In the genomic region with DNA sequence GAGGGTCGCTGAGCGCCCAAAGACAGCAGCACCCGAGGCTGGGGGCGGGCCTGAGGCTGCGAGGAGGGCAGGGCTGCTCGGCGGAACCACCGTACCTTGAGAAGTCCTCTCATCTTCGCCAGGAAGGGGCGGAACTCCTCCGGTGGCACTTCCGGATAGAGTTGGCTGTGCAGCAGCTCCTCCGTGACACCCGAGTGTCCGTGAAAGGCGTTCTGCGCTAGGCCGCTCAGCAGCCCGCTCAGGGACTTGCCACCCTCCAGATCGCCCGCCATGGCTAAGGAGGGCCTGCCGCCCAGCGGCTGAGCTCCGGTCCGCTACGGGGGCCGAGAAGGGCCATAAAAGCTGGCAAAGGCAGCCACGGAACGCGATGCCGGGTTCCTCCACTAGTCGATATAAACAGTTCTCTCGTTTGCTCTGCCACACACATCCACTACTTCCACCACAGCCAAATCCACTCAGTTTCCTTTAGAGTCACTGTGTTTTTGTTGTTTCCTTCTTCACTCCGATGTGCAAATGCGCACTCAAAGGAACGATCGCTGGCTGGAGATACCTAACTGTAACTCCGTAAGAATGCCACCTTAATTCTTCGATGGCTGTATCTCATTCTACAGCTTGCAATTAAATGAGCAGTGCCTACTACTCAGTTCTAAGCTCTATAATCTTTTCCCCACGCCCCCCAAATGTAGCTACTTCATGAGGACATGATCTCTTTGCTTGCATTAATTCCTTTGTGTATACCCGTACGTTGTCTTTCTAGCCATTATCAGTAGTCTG, we compare ENCODE assay signal across 8 mouse cellular contexts. TPM values are rescaled to one million over a fixed set of nuclear protein-coding genes. Genes with fewer than 3 reads are reported as not detected.
DNase-seq lines count a peak whose midpoint lies in the region; ATAC-seq and TF ChIP-seq lines count a peak whose summit lies in the region.

A gene (minus strand): TSS at position 107 of the 774 bp plus-strand sequence.
A gene (minus strand): TSS at position 399 of the 774 bp plus-strand sequence.

- peaks cover 22% of the 10 kb centered on the region for H3K36me3 ChIP-seq in heart, embryonic 14.5 days (ENCODE audit: control insufficient read depth, insufficient read depth, low read length)
- H3K36me3 ChIP-seq in liver, embryonic 14.5 days (replicated peaks; ENCODE audit: control insufficient read depth, insufficient read depth, low read depth), result peaks cover 9% of the 10 kb centered on the region
- H3K36me3 ChIP-seq in neural tube, embryonic 11.5 days (ENCODE audit: control insufficient read depth, insufficient read depth, low read length), result no peaks in the 10 kb centered on the region
- H3K36me3 ChIP-seq in stomach, postnatal 0 days (ENCODE audit: control insufficient read depth, insufficient read depth, low read length), result 0 out of 2 replicates have a peak, but pooled peaks cover 7% of the 10 kb centered on the region

- peak within 1 kb of the TSS; percentile 82 for H3K4me3 ChIP-seq in brown adipose tissue, adult 24 weeks (ENCODE audit: insufficient read depth, low read depth, low read length)
- H3K4me3 ChIP-seq in heart, embryonic 14.5 days (ENCODE audit: control insufficient read depth in 1 of 2, insufficient read depth in 1 of 2, low read depth in 1 of 2, low read length in 2 of 2), result peak within 1 kb of the TSS; percentile 76 to 77
- H3K4me3 ChIP-seq in liver, embryonic 14.5 days (ENCODE audit: insufficient read depth in 1 of 2, low read depth in 2 of 2, low read length in 2 of 2), result peak within 1 kb of the TSS; percentile 73 to 89
- peak within 1 kb of the TSS; percentile 67 for H3K4me3 ChIP-seq in neural tube, embryonic 11.5 days (ENCODE audit: low read depth, low read length)
- H3K4me3 ChIP-seq in stomach, postnatal 0 days (ENCODE audit: low read depth, low read length), result peak within 1 kb of the TSS; percentile 69

- 3% methylated on average over 42 of the region's 42 CpGs for WGBS in heart, embryonic 14.5 days
- 2% methylated on average over 42 of the region's 42 CpGs for WGBS in liver, embryonic 14.5 days (ENCODE audit: insufficient replicate concordance)
- WGBS in neural tube, embryonic 11.5 days, result 4% methylated on average over 42 of the region's 42 CpGs
- 2% methylated on average over 42 of the region's 42 CpGs for WGBS in stomach, postnatal 0 days

- no peaks in the 10 kb centered on the region for H3K27me3 ChIP-seq in heart, embryonic 14.5 days (ENCODE audit: control insufficient read depth, insufficient read depth, low read length)
- H3K27me3 ChIP-seq in liver, embryonic 14.5 days (ENCODE audit: control insufficient read depth, insufficient read depth, low read length), result no peaks in the 10 kb centered on the region
- no peaks in the 10 kb centered on the region for H3K27me3 ChIP-seq in neural tube, embryonic 11.5 days (ENCODE audit: control insufficient read depth, insufficient read depth, low read length)
- H3K27me3 ChIP-seq in stomach, postnatal 0 days (ENCODE audit: control insufficient read depth, insufficient read depth, low read length), result no peaks in the 10 kb centered on the region

- H3K9me3 ChIP-seq in heart, embryonic 14.5 days (ENCODE audit: control insufficient read depth, low read length), result no peaks in the 10 kb centered on the region
- no peaks in the 10 kb centered on the region for H3K9me3 ChIP-seq in liver, embryonic 14.5 days (ENCODE audit: control insufficient read depth, low read length)
- H3K9me3 ChIP-seq in neural tube, embryonic 11.5 days (ENCODE audit: control insufficient read depth, low read length), result no peaks in the 10 kb centered on the region
- H3K9me3 ChIP-seq in stomach, postnatal 0 days (ENCODE audit: control insufficient read depth, low read length), result no peaks in the 10 kb centered on the region

- H3K4me2 ChIP-seq in heart, embryonic 14.5 days (ENCODE audit: low read length), result peak within 1 kb of the TSS; percentile 85
- H3K4me2 ChIP-seq in liver, embryonic 14.5 days (ENCODE audit: low read depth), result peak within 1 kb of the TSS; percentile 94
- peak within 1 kb of the TSS; percentile 88 for H3K4me2 ChIP-seq in neural tube, embryonic 11.5 days (ENCODE audit: low read depth)
- H3K4me2 ChIP-seq in stomach, postnatal 0 days (replicated peaks; ENCODE audit: low read depth), result peak within 1 kb of the TSS; percentile 82

- peaks cover 4% of the 10 kb centered on the region for H3K4me1 ChIP-seq in brown adipose tissue, adult 24 weeks (ENCODE audit: control insufficient read depth, insufficient read depth, insufficient read length, low read length)
- peaks cover 5 to 10% of the 10 kb centered on the region in 2 experiments for H3K4me1 ChIP-seq in heart, embryonic 14.5 days (ENCODE audit: control insufficient read depth in 2 of 2, insufficient read depth in 2 of 2, low read length in 2 of 2)
- peaks cover 7% of the 10 kb centered on the region in 2 experiments for H3K4me1 ChIP-seq in liver, embryonic 14.5 days (replicated peaks; ENCODE audit: control insufficient read depth in 2 of 2, insufficient read depth in 2 of 2, low read length in 1 of 2)
- peaks cover 6% of the 10 kb centered on the region for H3K4me1 ChIP-seq in neural tube, embryonic 11.5 days (ENCODE audit: control insufficient read depth, insufficient read depth, low read length)
- H3K4me1 ChIP-seq in stomach, postnatal 0 days (replicated peaks; ENCODE audit: control insufficient read depth, insufficient read depth), result peaks cover 4% of the 10 kb centered on the region

- peak; percentile 96 for DNase-seq in CD4-positive, CD25-positive, alpha-beta regulatory T cell, adult 2 months (ENCODE audit: low read depth, low spot score)
- DNase-seq in fat pad, adult 2 months (ENCODE audit: extremely low read depth, low read depth, low spot score), result peak; percentile 30
- peak; percentile 97 for DNase-seq in kidney, postnatal 14 days
- DNase-seq in liver, embryonic 14.5 days (ENCODE audit: low read depth in 3 of 3, low spot score in 3 of 3), result peak; percentile 84 to 87 (median 87)
- peak; percentile 95 for DNase-seq in neural tube, embryonic 11.5 days (ENCODE audit: low spot score)
- DNase-seq in stomach, postnatal 0 days (ENCODE audit: low spot score), result peak; percentile 95

- TF ChIP-seq CTCF in liver, embryonic 14.5 days (IDR thresholded peaks at IDR 0.05; ENCODE audit: low read depth), result peak; percentile 86
- peak; percentile 78 for TF ChIP-seq CTCF in stomach, postnatal 0 days (IDR thresholded peaks at IDR 0.05; ENCODE audit: low read depth)

- H3K9ac ChIP-seq in heart, embryonic 14.5 days (ENCODE audit: low read length), result peak within 1 kb of the TSS; percentile 84
- H3K9ac ChIP-seq in liver, embryonic 14.5 days (replicated peaks), result peak within 1 kb of the TSS; percentile 82
- peak within 1 kb of the TSS; percentile 80 for H3K9ac ChIP-seq in neural tube, embryonic 11.5 days (ENCODE audit: low read length)
- H3K9ac ChIP-seq in stomach, postnatal 0 days (ENCODE audit: low read length), result peak within 1 kb of the TSS; percentile 80

- no peak for TF ChIP-seq EP300 in liver, embryonic 14.5 days (IDR thresholded peaks at IDR 0.05; ENCODE audit: low read depth)
- TF ChIP-seq EP300 in stomach, postnatal 0 days (optimal IDR thresholded peaks at IDR 0.05), result peak; percentile 56

- peak within 1 kb of the TSS; percentile 80 for H3K27ac ChIP-seq in brown adipose tissue, adult 24 weeks (replicated peaks; ENCODE audit: low read depth, low read length)
- H3K27ac ChIP-seq in heart, embryonic 14.5 days (replicated peaks in 1 of 2; ENCODE audit: control insufficient read depth in 1 of 2, insufficient read depth in 1 of 2, low read depth in 2 of 2, low read length in 2 of 2), result peak within 1 kb of the TSS; percentile 96 to 98
- peak within 1 kb of the TSS; percentile 97 for H3K27ac ChIP-seq in liver, embryonic 14.5 days
- peak within 1 kb of the TSS; percentile 84 for H3K27ac ChIP-seq in neural tube, embryonic 11.5 days (ENCODE audit: low read depth, low read length)
- peak within 1 kb of the TSS; percentile 99 for H3K27ac ChIP-seq in stomach, postnatal 0 days (replicated peaks)

- peak; percentile 89 for ATAC-seq in heart, embryonic 14.5 days (ENCODE audit: insufficient number of reproducible peaks, insufficient read depth, low FRiP score, low read depth)
- peak; percentile 90 for ATAC-seq in liver, embryonic 14.5 days (ENCODE audit: insufficient read depth)
- peak; percentile 91 for ATAC-seq in neural tube, embryonic 11.5 days (ENCODE audit: insufficient read depth, low FRiP score, low TSS enrichment)
- ATAC-seq in stomach, postnatal 0 days (ENCODE audit: low FRiP score, low TSS enrichment), result peak; percentile 94

RNA-seq across cellular contexts. Expression of the first gene that starts in this region (rescaled TPM):
- polyA plus RNA-seq in brown adipose tissue, adult 24 weeks (2012; ENCODE audit: insufficient read depth, insufficient read length, missing spikeins), result 5.4 and 5.8 TPM in 2 replicates
- 8.1 and 10.0 TPM in 2 replicates for polyA plus RNA-seq in heart, embryonic 14.5 days (2014; fragmentation: Nextera tagmentation; extraction: Ambion mirVana)
- polyA plus RNA-seq in liver, embryonic 14.5 days (2012; rRNA removed), result 2.3 and 2.8 TPM in 2 replicates
- polyA plus RNA-seq in liver, embryonic 14.5 days (2014; fragmentation: Nextera tagmentation; extraction: Ambion mirVana), result 6.8 and 9.2 TPM in 2 replicates
- polyA plus RNA-seq in neural tube, embryonic 11.5 days (2014; fragmentation: Nextera tagmentation; extraction: Ambion mirVana), result 5.7 and 5.9 TPM in 2 replicates
- polyA plus RNA-seq in stomach, postnatal 0 days (2015; fragmentation: Nextera tagmentation; extraction: Ambion mirVana), result 14.0 and 18.8 TPM in 2 replicates

RNA-seq across cellular contexts. Expression of the second gene that starts in this region (rescaled TPM):
- 196 and 213 TPM in 2 replicates for polyA plus RNA-seq in brown adipose tissue, adult 24 weeks (2012; ENCODE audit: insufficient read depth, insufficient read length, missing spikeins)
- 361 and 392 TPM in 2 replicates for polyA plus RNA-seq in heart, embryonic 14.5 days (2014; fragmentation: Nextera tagmentation; extraction: Ambion mirVana)
- 10.9 and 35.6 TPM in 2 replicates for polyA plus RNA-seq in liver, embryonic 14.5 days (2012; rRNA removed)
- 203 and 221 TPM in 2 replicates for polyA plus RNA-seq in liver, embryonic 14.5 days (2014; fragmentation: Nextera tagmentation; extraction: Ambion mirVana)
- 371 and 372 TPM in 2 replicates for polyA plus RNA-seq in neural tube, embryonic 11.5 days (2014; fragmentation: Nextera tagmentation; extraction: Ambion mirVana)
- 269 and 275 TPM in 2 replicates for polyA plus RNA-seq in stomach, postnatal 0 days (2015; fragmentation: Nextera tagmentation; extraction: Ambion mirVana)

Comparison
In these comparisons a context has a peak if more than half of its experiments do, and no peak if none do; other contexts are left out.
1. Peak in every context shown above with its lines: DNase-seq, ATAC-seq, H3K4me3 ChIP-seq and H3K27ac ChIP-seq.
2. DNase-seq: peak in every context shown above with its lines; median percentile 97 in kidney, postnatal 14 days; 96 in CD4-positive, CD25-positive, alpha-beta regulatory T cell, adult 2 months; 95 in neural tube, embryonic 11.5 days; 95 in stomach, postnatal 0 days; 87 in liver, embryonic 14.5 days; 30 in fat pad, adult 2 months.